Mouse (Mus musculus) right cerebral cortex, postnatal 36 days (tissue): ENCODE data around the gene Gm13691.
"Not testable (repeated sequence)": the region's sequence is repeated elsewhere in the genome, so short reads cannot be mapped to it uniquely, and the experiment has no call there.

Experiments
- DNase-seq, 2 experiments: peaks; one replicate each; pipeline ENCODE4 v3.0.0; 2022; ENCODE audit warnings: low spot score in 2 of 2, mixed read lengths in 1 of 2

Gm13691 gene

DNA sequence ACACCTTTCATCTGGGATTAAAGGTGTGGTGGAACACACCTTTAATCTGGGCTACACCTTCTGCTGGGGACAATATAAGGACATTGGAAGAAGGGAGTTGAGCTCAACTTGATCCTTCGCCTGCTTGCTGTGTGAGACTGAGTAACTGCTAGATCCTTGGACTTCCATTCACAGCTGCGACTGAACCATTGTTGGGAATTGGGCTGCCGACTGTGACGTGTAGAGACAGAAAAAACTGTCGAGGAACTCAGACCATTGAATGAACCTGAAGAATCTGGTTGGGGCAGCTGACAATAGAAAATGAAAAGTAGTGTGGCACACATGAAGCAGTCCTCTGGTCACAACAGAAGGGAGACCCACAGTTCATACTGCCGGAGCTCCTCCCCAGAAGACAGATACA is at the start of gene Gm13691:
Gene Gm13691, plus strand, starts transcription at position 301 of the 400 bp plus-strand sequence.
- not testable (repeated sequence) for DNase-seq

DNA sequence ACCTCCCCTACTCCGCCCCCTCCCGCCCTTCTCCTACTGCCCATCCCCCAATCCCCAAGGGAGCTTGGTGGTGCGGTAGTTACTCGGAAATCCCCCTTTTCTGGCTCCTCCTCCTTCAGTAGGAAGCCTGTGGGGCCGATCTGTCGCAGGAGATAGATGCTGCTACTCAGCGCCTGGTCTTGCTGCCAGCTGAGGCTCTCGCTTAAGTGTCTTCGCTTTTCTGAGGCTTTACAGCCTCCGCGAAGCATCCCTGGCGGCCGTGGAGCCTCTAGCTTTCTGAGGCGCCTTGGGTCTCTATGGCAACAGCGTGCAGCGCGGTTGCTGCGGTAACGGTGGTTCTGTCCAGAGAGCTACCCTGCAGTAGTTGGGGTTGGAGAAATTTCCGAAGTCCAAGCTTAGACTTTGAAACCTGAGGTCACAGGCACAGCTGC is 49.4 kb upstream of the Gm13691 start, which contains the start of gene Zswim2:
Gene Zswim2, minus strand, starts transcription at position 298 of the 431 bp plus-strand sequence.
- peak; percentile 92 to 93 for DNase-seq

GRCm38 (mm10) chr2:83941378-83941777 is 49.0 kb upstream of the Gm13691 start:
- DNase-seq = no peak

DNA sequence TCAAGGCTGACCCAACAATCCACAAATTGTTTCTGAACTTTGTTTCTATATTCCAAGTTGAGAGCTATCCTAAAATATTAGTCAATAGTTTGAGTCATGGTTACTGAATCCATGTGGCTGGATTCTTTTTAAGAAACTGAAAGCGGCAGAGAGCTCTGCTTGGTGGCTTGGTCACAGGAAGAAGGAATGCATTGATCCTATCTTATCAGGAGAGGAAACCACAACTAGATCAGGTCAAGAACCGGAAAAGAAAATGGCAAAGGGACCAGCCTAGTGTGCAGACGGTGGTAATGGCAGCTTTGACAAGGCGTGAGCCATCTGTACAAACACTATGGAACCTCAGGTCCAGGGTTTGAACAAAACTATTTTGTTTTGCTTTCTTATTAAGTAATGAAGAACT is 48.6 kb upstream of the Gm13691 start:
- DNase-seq = no peak

DNA sequence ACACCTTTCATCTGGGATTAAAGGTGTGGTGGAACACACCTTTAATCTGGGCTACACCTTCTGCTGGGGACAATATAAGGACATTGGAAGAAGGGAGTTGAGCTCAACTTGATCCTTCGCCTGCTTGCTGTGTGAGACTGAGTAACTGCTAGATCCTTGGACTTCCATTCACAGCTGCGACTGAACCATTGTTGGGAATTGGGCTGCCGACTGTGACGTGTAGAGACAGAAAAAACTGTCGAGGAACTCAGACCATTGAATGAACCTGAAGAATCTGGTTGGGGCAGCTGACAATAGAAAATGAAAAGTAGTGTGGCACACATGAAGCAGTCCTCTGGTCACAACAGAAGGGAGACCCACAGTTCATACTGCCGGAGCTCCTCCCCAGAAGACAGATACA is 35.0 kb upstream of the Gm13691 start, which contains the start of gene Gm13698:
Gene Gm13698, plus strand, starts transcription at position 301 of the 400 bp plus-strand sequence.
- DNase-seq = not testable (repeated sequence)

DNA sequence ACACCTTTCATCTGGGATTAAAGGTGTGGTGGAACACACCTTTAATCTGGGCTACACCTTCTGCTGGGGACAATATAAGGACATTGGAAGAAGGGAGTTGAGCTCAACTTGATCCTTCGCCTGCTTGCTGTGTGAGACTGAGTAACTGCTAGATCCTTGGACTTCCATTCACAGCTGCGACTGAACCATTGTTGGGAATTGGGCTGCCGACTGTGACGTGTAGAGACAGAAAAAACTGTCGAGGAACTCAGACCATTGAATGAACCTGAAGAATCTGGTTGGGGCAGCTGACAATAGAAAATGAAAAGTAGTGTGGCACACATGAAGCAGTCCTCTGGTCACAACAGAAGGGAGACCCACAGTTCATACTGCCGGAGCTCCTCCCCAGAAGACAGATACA is 29.1 kb upstream of the Gm13691 start, which contains the start of gene Gm13693:
Gene Gm13693, plus strand, starts transcription at position 301 of the 400 bp plus-strand sequence.
- not testable (repeated sequence) for DNase-seq

DNA sequence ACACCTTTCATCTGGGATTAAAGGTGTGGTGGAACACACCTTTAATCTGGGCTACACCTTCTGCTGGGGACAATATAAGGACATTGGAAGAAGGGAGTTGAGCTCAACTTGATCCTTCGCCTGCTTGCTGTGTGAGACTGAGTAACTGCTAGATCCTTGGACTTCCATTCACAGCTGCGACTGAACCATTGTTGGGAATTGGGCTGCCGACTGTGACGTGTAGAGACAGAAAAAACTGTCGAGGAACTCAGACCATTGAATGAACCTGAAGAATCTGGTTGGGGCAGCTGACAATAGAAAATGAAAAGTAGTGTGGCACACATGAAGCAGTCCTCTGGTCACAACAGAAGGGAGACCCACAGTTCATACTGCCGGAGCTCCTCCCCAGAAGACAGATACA is 23.3 kb upstream of the Gm13691 start, which contains the start of gene Gm13695:
Gene Gm13695, plus strand, starts transcription at position 301 of the 400 bp plus-strand sequence.
- not testable (repeated sequence) for DNase-seq

- DNase-seq = not testable (repeated sequence)
Observed at GRCm38 (mm10) chr2:83972823-83973222, 17.5 kb upstream of the Gm13691 start, which contains the start of gene Gm13696. Gene Gm13696, plus strand, starts transcription at chr2:83973123.

DNA sequence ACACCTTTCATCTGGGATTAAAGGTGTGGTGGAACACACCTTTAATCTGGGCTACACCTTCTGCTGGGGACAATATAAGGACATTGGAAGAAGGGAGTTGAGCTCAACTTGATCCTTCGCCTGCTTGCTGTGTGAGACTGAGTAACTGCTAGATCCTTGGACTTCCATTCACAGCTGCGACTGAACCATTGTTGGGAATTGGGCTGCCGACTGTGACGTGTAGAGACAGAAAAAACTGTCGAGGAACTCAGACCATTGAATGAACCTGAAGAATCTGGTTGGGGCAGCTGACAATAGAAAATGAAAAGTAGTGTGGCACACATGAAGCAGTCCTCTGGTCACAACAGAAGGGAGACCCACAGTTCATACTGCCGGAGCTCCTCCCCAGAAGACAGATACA is 11.7 kb upstream of the Gm13691 start, which contains the start of gene Gm13694:
Gene Gm13694, plus strand, starts transcription at position 301 of the 400 bp plus-strand sequence.
- DNase-seq = not testable (repeated sequence)

DNA sequence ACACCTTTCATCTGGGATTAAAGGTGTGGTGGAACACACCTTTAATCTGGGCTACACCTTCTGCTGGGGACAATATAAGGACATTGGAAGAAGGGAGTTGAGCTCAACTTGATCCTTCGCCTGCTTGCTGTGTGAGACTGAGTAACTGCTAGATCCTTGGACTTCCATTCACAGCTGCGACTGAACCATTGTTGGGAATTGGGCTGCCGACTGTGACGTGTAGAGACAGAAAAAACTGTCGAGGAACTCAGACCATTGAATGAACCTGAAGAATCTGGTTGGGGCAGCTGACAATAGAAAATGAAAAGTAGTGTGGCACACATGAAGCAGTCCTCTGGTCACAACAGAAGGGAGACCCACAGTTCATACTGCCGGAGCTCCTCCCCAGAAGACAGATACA is 5.9 kb upstream of the Gm13691 start, which contains the start of gene Gm13697:
Gene Gm13697, plus strand, starts transcription at position 301 of the 400 bp plus-strand sequence.
- not testable (repeated sequence) for DNase-seq

DNA sequence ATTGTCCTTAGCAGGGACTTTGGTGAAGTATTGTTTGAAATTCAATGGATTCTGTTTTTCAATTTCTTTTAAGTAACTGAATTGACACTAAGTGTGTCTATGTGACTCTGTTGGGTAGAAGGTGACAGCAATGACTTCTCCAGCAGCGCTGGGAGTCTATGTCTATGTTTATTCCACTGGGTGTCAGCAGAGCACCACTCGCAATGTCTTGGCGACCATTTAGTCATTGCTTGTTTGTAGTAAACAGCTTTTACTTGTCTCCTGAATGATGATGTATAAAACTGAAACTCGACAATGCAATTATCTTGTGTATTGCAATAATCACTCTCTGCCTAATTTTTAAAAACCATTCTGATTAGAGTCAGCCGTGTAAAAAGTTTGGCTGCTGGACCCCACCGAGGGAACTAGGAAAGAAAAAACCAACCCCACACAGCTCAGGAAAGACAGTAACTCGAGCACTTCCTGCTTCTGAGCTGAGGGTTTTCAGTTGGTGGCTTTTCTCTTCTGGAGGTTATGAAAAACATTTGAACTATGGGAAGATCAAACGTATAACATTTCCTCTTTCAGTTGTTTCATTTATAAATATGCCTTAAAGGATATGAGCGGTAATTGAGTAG is 3.4 kb downstream of the Gm13691 start:
- not testable (repeated sequence) for DNase-seq

DNA sequence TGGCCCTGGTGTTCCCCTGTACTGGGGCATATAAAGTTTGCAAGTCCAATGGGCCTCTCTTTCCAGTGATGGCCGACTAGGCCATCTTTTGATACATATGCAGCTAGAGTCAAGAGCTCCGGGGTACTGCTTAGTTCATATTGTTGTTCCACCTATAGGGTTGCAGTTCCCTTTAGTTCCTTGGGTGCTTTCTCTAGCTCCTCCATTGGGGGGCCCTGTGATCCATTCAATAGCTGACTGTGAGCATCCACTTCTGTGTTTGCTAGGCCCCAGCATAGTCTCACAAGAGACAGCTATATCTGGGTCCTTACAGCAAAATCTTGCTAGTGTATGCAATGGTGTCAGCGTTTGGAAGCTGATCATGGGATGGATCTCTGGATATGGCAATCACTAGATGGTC is 4.2 kb downstream of the Gm13691 start:
- not testable (repeated sequence) for DNase-seq

GRCm38 (mm10) chr2:84008913-84009312 is 18.6 kb downstream of the Gm13691 start:
- DNase-seq = no peak

GRCm38 (mm10) chr2:84009818-84010217 is 19.5 kb downstream of the Gm13691 start:
- no peak for DNase-seq

DNA sequence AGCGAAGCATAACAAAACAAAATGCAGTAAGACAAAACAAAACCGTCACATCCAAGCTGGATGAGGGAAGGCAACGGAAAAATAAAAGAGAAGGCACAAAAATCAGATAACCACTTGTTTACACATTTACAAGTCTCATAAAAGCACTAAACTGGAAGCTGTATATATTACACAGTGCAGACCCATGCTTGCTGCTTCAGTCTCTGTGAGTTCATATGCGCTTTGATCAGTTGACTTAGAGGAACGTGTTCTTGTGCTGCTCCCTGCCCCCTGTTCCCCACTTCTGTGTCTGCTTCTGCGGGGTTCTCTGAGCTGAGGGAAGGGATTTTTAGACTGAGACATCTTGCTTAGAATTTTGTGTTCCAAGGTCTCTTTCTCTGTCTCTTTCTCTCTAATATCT is 24.2 kb downstream of the Gm13691 start:
- DNase-seq = no peak

DNA sequence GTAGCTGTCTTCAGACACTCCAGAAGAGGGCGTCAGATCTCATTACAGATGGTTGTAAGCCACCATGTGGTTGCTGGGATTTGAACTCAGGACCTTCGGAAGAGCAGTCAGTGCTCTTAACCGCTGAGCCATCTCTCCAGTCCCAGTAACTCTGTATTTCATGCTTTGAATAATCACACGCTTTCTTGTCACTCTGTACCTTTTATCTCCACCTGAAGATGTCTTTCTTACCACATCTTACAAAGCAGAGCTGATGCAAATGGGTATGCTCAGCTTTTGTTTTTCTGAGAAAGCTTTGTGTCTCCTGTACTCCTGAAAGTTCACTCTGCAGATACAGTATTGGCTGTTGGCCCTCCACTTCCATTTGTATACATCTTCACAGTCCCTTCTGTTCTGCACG is 25.9 kb downstream of the Gm13691 start:
- DNase-seq = not testable (repeated sequence)

DNA sequence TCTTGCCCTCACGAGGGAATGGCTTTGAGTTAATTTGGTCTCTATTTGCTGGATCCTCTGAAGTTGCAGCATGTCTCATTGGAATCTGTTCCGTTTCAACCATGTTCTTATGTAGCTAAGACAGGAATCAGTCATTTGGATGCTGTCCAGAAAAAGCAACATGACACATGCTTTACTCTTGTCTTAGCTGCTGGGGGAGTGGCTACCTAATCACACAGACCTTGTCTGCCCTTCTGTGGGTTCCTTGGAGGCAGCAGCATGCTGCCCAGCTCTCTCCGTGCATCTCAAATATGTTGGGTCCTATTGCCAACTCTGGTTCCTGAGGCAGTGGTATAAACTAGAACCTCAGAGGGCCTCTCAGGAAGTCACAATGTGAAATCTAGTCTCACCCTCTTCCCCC is 28.0 kb downstream of the Gm13691 start:
- no peak for DNase-seq

GRCm38 (mm10) chr2:84019519-84020305 is 29.4 kb downstream of the Gm13691 start:
- no peak for DNase-seq

- DNase-seq = no peak
Observed at GRCm38 (mm10) chr2:84021930-84022329, 31.6 kb downstream of the Gm13691 start.

GRCm38 (mm10) chr2:84022905-84023304 is 32.6 kb downstream of the Gm13691 start:
- peak; percentile 24 to 47 for DNase-seq

DNA sequence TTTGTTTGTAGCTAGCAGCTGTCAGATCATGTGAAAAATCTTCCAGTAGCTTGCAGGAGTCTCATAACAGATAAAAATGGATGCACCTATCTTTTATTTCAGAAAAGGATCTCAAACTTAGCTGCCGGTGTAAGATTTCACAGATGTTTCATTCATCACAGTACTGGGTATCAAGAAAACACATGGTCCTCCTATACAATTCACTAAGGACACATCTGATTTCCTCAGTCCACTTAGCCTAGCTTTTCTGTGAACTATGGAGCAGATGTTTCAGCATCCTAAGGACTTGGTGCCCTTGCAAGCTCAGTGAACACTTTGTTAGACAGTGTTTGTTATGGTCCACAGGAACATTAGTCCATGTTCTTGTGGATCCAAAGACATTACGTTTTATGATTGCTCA is 33.0 kb downstream of the Gm13691 start:
- DNase-seq = no peak

GRCm38 (mm10) chr2:84025217-84025616 is 34.9 kb downstream of the Gm13691 start:
- no peak for DNase-seq
